Mouse (Mus musculus): ENCODE data around the gene Exoc3l. TPM values are rescaled to one million over a fixed set of nuclear protein-coding genes. Genes with fewer than 3 reads are reported as not detected.

Gene Exoc3l
- polyA plus RNA-seq, 1 experiment from 2014 or later = 10.8 TPM

MicroRNA genes within 50 kb of the gene (microRNA counts, 519-probe panel; counts per million panel counts)
- microRNA mmu-miR-328 = 3,759 counts per million, percentile 22 among the panel's probes with 10 or more counts

Small RNA genes within 50 kb of the gene (microRNA-seq; reads per million reads assigned to microRNA genes)
- gene Gm27320 (ENCODE audit: borderline number of aligned reads) = not detected
- 289 reads per million, percentile 74 among the genes with 10 or more reads in this experiment for gene Mir328 (ENCODE audit: borderline number of aligned reads)

Other genes starting within 250 kb of the Exoc3l start
- not detected in 2 replicates for gene Ces3a, start 247.5 kb downstream of the Exoc3l start, polyA plus RNA-seq (2014; fragmentation: Nextera tagmentation; extraction: Ambion mirVana)
- not detected in 2 replicates for gene Ces3b, start 212.3 kb downstream of the Exoc3l start, polyA plus RNA-seq (2014; fragmentation: Nextera tagmentation; extraction: Ambion mirVana)
- not detected in 2 replicates for gene Ces4a, start 164.3 kb downstream of the Exoc3l start, polyA plus RNA-seq (2014; fragmentation: Nextera tagmentation; extraction: Ambion mirVana)
- gene Cbfb, start 125.4 kb downstream of the Exoc3l start, polyA plus RNA-seq (2014; fragmentation: Nextera tagmentation; extraction: Ambion mirVana) = 57.2 and 61.2 TPM in 2 replicates
- gene D230025D16Rik, start 71.0 kb downstream of the Exoc3l start, polyA plus RNA-seq (2014; fragmentation: Nextera tagmentation; extraction: Ambion mirVana) = 20.9 and 21.6 TPM in 2 replicates
- 8.6 and 10.0 TPM in 2 replicates for gene B3gnt9, start 40.9 kb downstream of the Exoc3l start, polyA plus RNA-seq (2014; fragmentation: Nextera tagmentation; extraction: Ambion mirVana)
- gene Tradd, start 31.5 kb downstream of the Exoc3l start, polyA plus RNA-seq (2014; fragmentation: Nextera tagmentation; extraction: Ambion mirVana) = 14.3 and 17.0 TPM in 2 replicates
- gene Fbxl8, start 31.5 kb downstream of the Exoc3l start, polyA plus RNA-seq (2014; fragmentation: Nextera tagmentation; extraction: Ambion mirVana) = 2.3 and 2.8 TPM in 2 replicates
- not detected in 2 replicates for gene Hsf4, start 26.3 kb downstream of the Exoc3l start, polyA plus RNA-seq (2014; fragmentation: Nextera tagmentation; extraction: Ambion mirVana)
- 1.8 and 2.0 TPM in 2 replicates for gene Nol3, start 20.0 kb downstream of the Exoc3l start, polyA plus RNA-seq (2014; fragmentation: Nextera tagmentation; extraction: Ambion mirVana)
- 4.5 and 6.7 TPM in 2 replicates for gene 4931428F04Rik, start 6.2 kb downstream of the Exoc3l start, polyA plus RNA-seq (2014; fragmentation: Nextera tagmentation; extraction: Ambion mirVana)
- 70.7 and 81.9 TPM in 2 replicates for gene E2f4, start 1.6 kb upstream of the Exoc3l start, polyA plus RNA-seq (2014; fragmentation: Nextera tagmentation; extraction: Ambion mirVana)
- 2.9 and 4.2 TPM in 2 replicates for gene Elmo3, start 9.5 kb upstream of the Exoc3l start, polyA plus RNA-seq (2014; fragmentation: Nextera tagmentation; extraction: Ambion mirVana)
- 1.3 and 1.7 TPM in 2 replicates for gene Lrrc29, start 30.2 kb upstream of the Exoc3l start, polyA plus RNA-seq (2014; fragmentation: Nextera tagmentation; extraction: Ambion mirVana)
- gene Tmem208, start 30.3 kb upstream of the Exoc3l start, polyA plus RNA-seq (2014; fragmentation: Nextera tagmentation; extraction: Ambion mirVana) = 83.5 and 88.7 TPM in 2 replicates
- 2.8 and 3.1 TPM in 2 replicates for gene Fhod1, start 51.9 kb upstream of the Exoc3l start, polyA plus RNA-seq (2014; fragmentation: Nextera tagmentation; extraction: Ambion mirVana)
- gene Slc9a5, start 52.7 kb upstream of the Exoc3l start, polyA plus RNA-seq (2014; fragmentation: Nextera tagmentation; extraction: Ambion mirVana) = 1.5 and 2.1 TPM in 2 replicates
- gene Plekhg4, start 77.2 kb upstream of the Exoc3l start, polyA plus RNA-seq (2014; fragmentation: Nextera tagmentation; extraction: Ambion mirVana) = 0.11 TPM in 1 of 2 replicates, not detected in the other
- not detected in 2 replicates for gene Kctd19, start 117.4 kb upstream of the Exoc3l start, polyA plus RNA-seq (2014; fragmentation: Nextera tagmentation; extraction: Ambion mirVana)
- not detected in 2 replicates for gene Lrrc36, start 117.5 kb upstream of the Exoc3l start, polyA plus RNA-seq (2014; fragmentation: Nextera tagmentation; extraction: Ambion mirVana)
- gene Tppp3, start 175.4 kb upstream of the Exoc3l start, polyA plus RNA-seq (2014; fragmentation: Nextera tagmentation; extraction: Ambion mirVana) = 21.0 and 21.1 TPM in 2 replicates
- gene Zdhhc1, start 200.8 kb upstream of the Exoc3l start, polyA plus RNA-seq (2014; fragmentation: Nextera tagmentation; extraction: Ambion mirVana) = 15.0 and 17.1 TPM in 2 replicates
- gene Hsd11b2, start 222.7 kb upstream of the Exoc3l start, polyA plus RNA-seq (2014; fragmentation: Nextera tagmentation; extraction: Ambion mirVana) = 6.4 and 8.2 TPM in 2 replicates